Mouse (Mus musculus): Measurements from ENCODE around the gene Cabp1. TPM values are rescaled to one million over a fixed set of nuclear protein-coding genes. Genes with fewer than 3 reads are reported as not detected.
"Not testable (repeated sequence)": the region's sequence is repeated elsewhere in the genome, so short reads cannot be mapped to it uniquely, and the experiment has no call there.

The Cabp1 gene
- total RNA-seq, 2 experiments from 2014 or later = 67.0 to 67.2 TPM

DNA sequence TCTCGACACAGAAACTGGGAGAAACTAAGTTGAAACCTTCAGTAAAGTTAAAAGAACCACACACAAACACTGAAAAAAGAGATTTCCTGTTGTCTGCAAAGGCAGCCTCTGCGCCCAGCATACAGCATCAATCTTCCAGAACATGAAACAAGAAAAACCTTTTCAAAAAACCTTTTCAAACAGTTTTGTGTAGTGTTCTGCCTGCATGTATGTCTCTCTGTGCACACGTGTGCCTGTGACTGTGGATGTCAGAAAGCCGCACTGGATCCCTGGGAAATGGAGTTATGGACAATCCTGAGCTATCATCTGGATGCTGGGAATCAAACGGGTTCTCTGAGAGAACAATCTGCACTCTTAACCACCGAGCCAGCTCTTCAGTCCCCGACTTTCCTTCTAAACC is 37.8 kb downstream of the Cabp1 start:
- DNase-seq = no peak
- intact Hi-C loops (cut with DNase I) = no loop called here

DNA sequence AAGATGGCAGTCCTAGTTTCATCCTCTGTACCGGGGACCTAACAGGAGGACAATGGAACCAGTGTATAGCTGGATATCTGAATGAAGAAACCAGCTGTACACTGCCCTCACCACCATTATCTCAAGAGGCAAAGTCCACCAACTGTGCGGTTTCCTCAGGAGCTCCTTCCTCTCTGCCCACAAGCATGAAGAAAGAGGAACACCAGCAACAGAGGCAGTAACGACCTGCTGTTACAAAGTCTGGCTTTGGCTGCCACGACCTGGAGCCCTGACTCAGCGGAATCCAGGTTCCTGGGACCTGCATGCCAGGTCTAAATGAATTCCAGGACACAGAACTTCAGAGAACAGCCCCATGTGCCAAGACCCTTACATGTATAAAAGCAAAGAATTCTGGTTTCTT is 38.4 kb downstream of the Cabp1 start:
- intact Hi-C loops (cut with DNase I) = no loop called here
- DNase-seq = no peak

DNA sequence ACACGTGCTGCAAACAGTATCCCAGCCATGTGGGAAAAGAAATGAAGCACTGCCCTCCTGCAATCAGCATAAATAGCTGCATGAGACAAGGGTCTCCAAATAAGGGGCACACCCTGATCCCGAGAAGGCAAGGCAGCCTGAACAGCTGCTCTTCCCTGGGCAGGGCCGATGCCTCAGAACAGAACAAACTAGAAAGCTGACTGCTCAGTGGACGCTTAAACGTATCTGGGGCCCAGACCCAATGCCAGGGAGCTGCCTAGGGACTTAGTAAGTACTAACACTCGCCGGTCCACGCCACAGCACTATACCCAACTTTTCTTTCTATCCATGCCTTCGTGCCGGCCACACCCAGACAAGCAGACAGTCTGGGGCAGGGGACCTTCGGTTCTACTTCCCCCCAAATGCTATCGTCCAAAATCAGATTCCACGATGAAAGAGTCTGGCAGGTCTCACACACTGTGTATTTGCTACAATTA is 39.0 kb downstream of the Cabp1 start:
- DNase-seq = no peak
- intact Hi-C loops (cut with DNase I) = no loop called here

DNA sequence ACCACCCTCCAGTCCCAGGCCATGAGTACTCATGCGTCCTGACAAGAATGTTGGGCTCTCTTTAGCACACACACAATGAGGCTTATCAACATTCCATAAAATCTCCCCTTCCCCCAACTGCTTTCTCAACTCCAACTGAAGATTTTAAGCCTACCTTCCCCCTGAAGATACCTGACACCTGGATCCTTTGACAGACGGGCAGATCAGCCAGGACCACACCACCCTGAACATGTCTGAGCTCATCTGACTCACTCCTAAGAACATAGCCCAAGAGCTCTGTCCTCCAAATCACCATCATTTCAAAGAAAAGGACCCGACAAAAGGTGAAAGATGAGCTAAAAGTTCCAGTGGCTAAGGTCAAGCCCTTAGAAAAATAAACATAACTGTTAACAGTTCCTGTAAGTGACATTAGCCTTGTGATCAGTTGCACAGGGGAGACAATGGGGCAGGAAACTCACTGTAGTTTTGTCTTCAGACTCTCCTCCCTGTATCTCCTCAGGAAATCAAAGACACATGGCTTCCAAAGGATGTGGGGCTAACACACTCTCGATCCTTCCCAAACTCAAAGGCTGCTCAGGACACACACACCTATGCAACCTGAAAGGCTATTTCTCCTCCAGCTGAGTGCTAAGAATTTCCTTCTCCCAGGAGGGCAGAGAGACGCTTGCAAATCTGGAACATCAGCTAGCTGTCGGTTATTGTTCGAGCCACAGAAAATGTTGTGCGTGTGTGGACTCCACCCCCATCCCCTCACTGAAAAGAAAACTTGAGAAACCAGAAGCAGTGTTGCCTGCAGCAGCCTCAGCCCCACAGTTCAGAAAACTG is 41.8 kb downstream of the Cabp1 start:
- DNase-seq = no peak
- intact Hi-C loops (cut with DNase I) = no loop called here

DNA sequence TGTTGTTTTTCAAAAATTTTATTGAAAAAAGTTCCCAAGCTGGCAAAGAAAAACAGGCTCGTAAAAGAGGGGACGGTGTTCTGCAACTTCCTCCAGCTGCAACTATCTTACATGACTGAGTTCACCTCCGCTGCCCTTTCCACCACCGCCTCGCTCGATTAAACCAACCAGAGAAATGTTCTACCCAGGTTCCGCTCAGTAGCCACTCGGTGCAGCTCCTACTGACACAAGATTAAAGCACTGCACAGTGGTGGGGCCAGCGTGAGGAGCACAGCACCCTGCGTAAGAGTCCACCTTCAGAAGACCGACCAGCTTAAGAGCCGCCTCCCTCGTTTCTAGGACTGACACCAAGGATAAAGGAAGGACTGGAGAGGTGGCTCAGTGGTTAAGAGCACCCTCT is 42.7 kb downstream of the Cabp1 start:
- intact Hi-C loops (cut with DNase I) = no loop called here
- DNase-seq = no peak

- intact Hi-C loops (cut with DNase I) = no loop called here
- no peak for DNase-seq
These were observed 43.2 kb downstream of the Cabp1 start for GRCm38 (mm10) chr5:115150991-115151390.

GRCm38 (mm10) chr5:115149675-115150459 is 44.3 kb downstream of the Cabp1 start:
- intact Hi-C loops (cut with DNase I) = no loop called here
- no peak for DNase-seq

GRCm38 (mm10) chr5:115148872-115149271 is 45.3 kb downstream of the Cabp1 start:
- intact Hi-C loops (cut with DNase I); DNase-seq: not testable (repeated sequence)

- no peak for DNase-seq
- intact Hi-C loops (cut with DNase I) = no loop called here
These were observed 45.8 kb downstream of the Cabp1 start for GRCm38 (mm10) chr5:115148378-115148777.

GRCm38 (mm10) chr5:115147388-115147787 is 46.8 kb downstream of the Cabp1 start:
- intact Hi-C loops (cut with DNase I) = no loop called here
- DNase-seq = no peak

DNA sequence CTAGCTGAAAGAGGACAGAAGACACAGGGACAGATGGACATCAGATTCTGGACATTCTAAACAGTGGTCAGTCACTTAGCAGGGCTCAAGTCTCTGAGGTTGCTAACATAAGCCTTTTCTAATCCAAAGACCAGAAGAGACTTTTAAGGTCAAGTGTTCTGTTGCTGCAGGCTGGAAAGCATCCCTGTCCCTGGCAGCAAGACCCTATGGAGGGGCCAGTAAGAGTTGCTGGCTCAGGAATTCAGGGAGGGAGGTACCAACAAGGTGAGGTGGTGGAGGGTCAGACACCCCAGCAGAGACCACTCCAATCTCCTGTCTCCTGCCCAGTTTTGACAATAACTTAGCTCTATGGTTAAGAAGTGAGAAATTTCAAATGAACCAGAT is 47.4 kb downstream of the Cabp1 start:
- intact Hi-C loops (cut with DNase I) = no loop called here
- DNase-seq = no peak

GRCm38 (mm10) chr5:115145976-115146746 is 48.0 kb downstream of the Cabp1 start:
- no peak for DNase-seq
- intact Hi-C loops (cut with DNase I) = no loop called here

DNA sequence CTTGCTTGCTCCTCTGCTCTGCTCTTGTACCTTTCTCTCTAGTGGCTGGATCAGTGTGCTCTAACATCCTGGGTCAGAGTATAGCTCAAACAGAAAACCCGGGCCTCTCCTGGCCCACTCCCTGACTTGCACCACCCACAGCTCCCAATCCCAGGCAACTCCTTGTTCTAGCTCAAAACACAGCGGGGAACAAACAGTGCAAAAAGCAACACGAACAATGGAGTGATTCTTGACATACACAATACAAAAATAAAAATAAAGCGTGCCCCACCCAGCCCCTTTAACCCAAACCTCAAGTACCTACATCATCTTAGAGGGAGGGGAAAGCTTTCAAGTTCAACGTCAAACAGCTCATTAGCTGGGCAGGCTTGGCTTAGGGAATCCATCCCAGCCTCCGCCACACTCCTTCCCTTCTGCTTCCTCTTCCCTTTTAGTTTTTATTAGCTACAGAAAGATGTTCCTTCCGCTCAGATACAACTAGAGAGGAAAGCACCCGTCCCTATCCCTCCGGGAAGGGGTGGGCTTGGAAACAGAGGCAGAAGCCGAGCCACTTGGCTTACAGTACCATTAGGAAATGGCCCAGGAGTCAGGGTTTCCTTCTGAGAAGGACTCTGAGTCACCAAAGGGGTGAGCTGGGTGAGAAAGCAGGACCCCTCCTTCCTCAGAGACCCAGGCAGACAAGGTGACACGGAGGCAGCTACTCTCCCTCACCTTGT is 48.8 kb downstream of the Cabp1 start:
- DNase-seq = no peak
- intact Hi-C loops (cut with DNase I) = no loop called here

GRCm38 (mm10) chr5:115144471-115144870 is 49.7 kb downstream of the Cabp1 start:
- intact Hi-C loops (cut with DNase I) = no loop called here
- no peak for DNase-seq

DNA sequence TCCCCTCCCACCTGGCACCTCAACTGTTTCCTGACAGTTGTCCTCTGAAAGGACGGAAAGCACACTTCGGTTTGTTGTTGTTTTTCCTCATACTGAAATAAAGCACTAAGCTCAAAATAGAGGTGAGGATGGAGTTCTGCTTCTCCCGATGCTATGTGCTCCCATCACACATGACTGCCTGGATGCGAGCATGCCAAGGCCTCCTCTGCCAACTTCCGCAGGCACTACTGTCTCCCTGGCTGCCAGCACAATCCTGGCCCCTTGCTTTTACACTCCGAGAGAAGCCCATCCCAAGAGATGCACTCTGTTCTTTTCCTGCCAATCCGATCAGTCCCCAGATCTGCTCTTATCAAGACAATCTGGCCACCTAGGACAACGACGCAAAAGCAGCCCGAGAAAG is 50.6 kb downstream of the Cabp1 start:
- intact Hi-C loops (cut with DNase I) = no loop called here
- peak; percentile 74 for DNase-seq

GRCm38 (mm10) chr5:115142166-115142697 is 51.9 kb downstream of the Cabp1 start:
- intact Hi-C loops (cut with DNase I) = no loop called here
- DNase-seq = no peak

DNA sequence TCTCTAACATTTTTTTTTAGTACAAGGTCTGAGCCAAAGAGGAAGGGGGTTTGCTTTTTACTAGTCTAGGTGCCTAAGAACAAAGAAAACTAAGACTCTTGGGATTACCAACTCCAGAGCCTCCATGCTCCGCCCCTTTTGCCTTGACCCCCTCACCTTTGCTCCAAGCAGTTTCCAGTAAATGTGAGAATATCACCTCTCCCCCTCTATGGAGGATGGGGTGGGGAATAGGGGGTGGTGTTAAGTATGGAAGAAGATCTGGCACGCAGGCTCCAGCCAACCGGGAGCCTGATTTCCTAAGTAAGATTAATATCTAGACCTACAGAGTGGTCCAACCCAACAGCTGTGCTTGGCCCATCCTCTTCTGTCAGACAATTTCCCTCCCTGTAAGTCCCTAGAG is 53.5 kb downstream of the Cabp1 start:
- intact Hi-C loops (cut with DNase I) = no loop called here
- no peak for DNase-seq

- intact Hi-C loops (cut with DNase I) = no loop called here
- DNase-seq = no peak
These were observed 55.1 kb downstream of the Cabp1 start for GRCm38 (mm10) chr5:115139124-115139523.

DNA sequence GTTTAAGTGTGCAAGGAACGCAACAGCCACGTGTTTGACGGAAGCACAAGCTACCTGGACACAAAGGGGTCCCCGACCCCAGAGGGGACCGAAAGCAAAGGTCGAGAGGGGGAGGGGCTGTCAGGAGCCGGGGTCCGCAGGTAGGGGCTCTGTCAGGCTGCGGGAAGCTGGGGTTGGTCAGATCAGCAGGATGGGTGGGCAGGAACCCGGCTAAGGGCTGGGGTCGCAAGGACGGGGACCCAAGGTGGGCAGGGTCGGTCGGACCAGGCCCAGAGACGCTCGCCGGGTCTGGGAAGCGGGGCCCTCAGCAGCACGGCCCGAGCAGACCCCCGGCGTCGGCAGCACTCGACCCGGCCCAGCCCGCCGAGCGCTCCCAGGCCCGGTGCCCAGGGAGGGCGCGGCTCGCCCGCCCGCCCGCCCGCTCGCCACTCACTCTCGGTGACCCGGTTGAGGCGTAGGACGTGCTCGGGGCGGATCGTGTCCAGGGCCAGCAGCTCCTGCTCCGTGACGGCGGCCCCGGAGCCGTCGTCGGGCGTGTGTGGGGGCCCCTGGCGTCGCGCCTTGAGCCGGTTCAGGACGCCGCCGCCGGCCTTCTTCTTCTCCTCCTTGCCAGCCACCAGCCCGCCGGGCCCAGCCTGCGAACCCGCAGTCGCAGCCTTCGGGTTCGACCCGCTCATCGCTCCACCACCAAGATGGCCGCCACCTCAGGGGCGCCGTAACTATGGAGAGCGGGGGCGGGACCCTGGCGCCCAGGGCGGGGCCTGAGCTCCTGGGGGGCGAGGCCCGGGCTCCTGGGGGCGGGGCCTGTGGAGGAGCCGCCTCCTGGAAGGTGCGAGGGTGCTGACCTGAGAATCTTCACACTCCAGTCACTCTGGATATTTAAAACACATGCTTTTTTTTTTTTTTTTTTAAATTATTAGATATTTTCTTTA is 59.7 kb downstream of the Cabp1 start, which contains the start of gene Unc119b:
Gene Unc119b (minus strand): TSS at position 742 of the 932 bp plus-strand sequence.
- intact Hi-C loops (cut with DNase I) = no loop called here
- peak; percentile 90 for DNase-seq
